In the genomic region with DNA sequence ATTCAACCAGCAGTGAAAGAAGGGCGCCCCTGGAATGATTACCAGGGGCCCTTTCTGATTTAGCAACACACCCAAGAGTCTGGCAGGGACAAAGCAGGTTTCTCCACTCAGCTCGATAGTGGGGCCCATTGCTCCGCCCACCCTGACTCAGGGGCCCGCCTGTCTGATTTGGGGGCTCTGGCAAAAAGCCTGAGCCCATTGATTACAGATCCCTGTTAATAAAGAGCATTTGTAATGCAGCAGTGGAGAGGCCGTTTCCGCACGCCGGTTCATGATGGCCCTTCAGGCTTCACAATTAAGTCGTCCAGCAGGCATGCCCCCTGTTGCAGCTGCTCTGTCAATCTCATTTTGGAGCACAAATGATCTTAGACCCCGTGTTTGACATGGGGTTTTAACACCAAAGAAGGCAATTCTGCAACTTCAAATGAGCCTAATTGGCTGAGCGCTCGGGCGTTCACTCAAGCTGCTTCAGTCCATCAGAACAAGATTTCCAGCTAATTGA, we compare ENCODE assay signal across 8 mouse cellular contexts.
DNase-seq lines count a peak whose midpoint lies in the region; ATAC-seq and TF ChIP-seq lines count a peak whose summit lies in the region.

No protein-coding gene starts in this region.

- H3K9ac ChIP-seq in heart, embryonic 12.5 days = no peak overlapping the region
- peak overlapping the region; percentile 24; the same call in 1 of the 2 replicates for H3K9ac ChIP-seq in midbrain, embryonic 13.5 days (replicated peaks)

- no peak overlapping the region for H3K27ac ChIP-seq in heart, embryonic 12.5 days (ENCODE audit: poor library complexity, severe bottlenecking)
- H3K27ac ChIP-seq in midbrain, embryonic 13.5 days = 0 out of 2 replicates have a peak overlapping the region, but pooled peaks have one; percentile 14

- ATAC-seq in heart, embryonic 12.5 days (ENCODE audit: insufficient number of reproducible peaks, low FRiP score) = no peak
- ATAC-seq in midbrain, embryonic 13.5 days = peak; percentile 96

- H3K27me3 ChIP-seq in heart, embryonic 12.5 days (replicated peaks) = no peaks in the 10 kb centered on the region
- H3K27me3 ChIP-seq in midbrain, embryonic 13.5 days = peaks cover 35% of the 10 kb centered on the region

- no peak for TF ChIP-seq POLR2A in brain, embryonic 14.5 days (IDR thresholded peaks at IDR 0.05; ENCODE audit: borderline replicate concordance, extremely low read depth, insufficient read depth, insufficient read length, poor library complexity, severe bottlenecking)

- no peak for DNase-seq in heart, adult 8-10 months (ENCODE audit: low spot score)
- peak; percentile 98 for DNase-seq in brain, embryonic 14.5 days (ENCODE audit: low read depth)
- DNase-seq in forelimb bud, embryonic 11.5 days (ENCODE audit: low read depth, low spot score) = peak; percentile 63
- DNase-seq in adrenal gland, postnatal 10 days = no peak
- no peak for DNase-seq in T-cell, adult 2 months (ENCODE audit: low spot score)
- no peak for DNase-seq in cerebellum, adult 11-12 months

- H3K9me3 ChIP-seq in heart, embryonic 12.5 days (replicated peaks) = no peaks in the 10 kb centered on the region
- no peaks in the 10 kb centered on the region for H3K9me3 ChIP-seq in midbrain, embryonic 13.5 days

- H3K4me2 ChIP-seq in heart, embryonic 12.5 days = peak overlapping the region; percentile 40
- peak overlapping the region; percentile 49 for H3K4me2 ChIP-seq in midbrain, embryonic 13.5 days (replicated peaks)

- no peak overlapping the region for H3K4me3 ChIP-seq in heart, embryonic 12.5 days
- H3K4me3 ChIP-seq in midbrain, embryonic 13.5 days (replicated peaks) = peak overlapping the region; percentile 27

- 49% methylated on average over 13 of the region's 13 CpGs for WGBS in heart, embryonic 12.5 days
- WGBS in midbrain, embryonic 13.5 days = 8% methylated on average over 13 of the region's 13 CpGs

- no peaks in the 10 kb centered on the region for H3K36me3 ChIP-seq in heart, embryonic 12.5 days
- no peaks in the 10 kb centered on the region for H3K36me3 ChIP-seq in midbrain, embryonic 13.5 days

- no peak for TF ChIP-seq CTCF in brain, embryonic 14.5 days (IDR thresholded peaks at IDR 0.05; ENCODE audit: borderline replicate concordance, extremely low read depth, insufficient read depth, insufficient read length)

- no peaks in the 10 kb centered on the region for H3K4me1 ChIP-seq in heart, embryonic 12.5 days (replicated peaks)
- H3K4me1 ChIP-seq in midbrain, embryonic 13.5 days (replicated peaks) = peaks cover 13% of the 10 kb centered on the region

Comparison
In these comparisons a context has a peak if more than half of its experiments do, and no peak if none do; other contexts are left out.
1. DNase-seq: peak in brain, embryonic 14.5 days (single experiment) and forelimb bud, embryonic 11.5 days (single experiment); none in heart, adult 8-10 months (single experiment), adrenal gland, postnatal 10 days (single experiment), T-cell, adult 2 months (single experiment) and cerebellum, adult 11-12 months (single experiment).